Mouse (Mus musculus) testis, postnatal 14 days (tissue): ENCODE measurements around the gene Abhd12.
A peak's percentile ranks its signal among the peaks of the same experiment; 100 is the strongest.

Experiments used
- DNase-seq: peaks from one replicate; pipeline ENCODE4 v3.0.0; 2021; ENCODE audit warnings: low spot score

The Abhd12 gene

GRCm38 (mm10) chr2:150851251-150851650 lies 53.3 kb downstream of the Abhd12 start:
- no peak for DNase-seq

GRCm38 (mm10) chr2:150847436-150847995 lies 57.0 kb downstream of the Abhd12 start:
- DNase-seq: no peak

- DNase-seq: no peak
Observed at GRCm38 (mm10) chr2:150844798-150845197, 59.7 kb downstream of the Abhd12 start.

- no peak for DNase-seq
Observed at GRCm38 (mm10) chr2:150842049-150842461, 62.5 kb downstream of the Abhd12 start.

- DNase-seq: no peak
Observed at GRCm38 (mm10) chr2:150841109-150841508, 63.4 kb downstream of the Abhd12 start.

GRCm38 (mm10) chr2:150839686-150840471 lies 64.7 kb downstream of the Abhd12 start:
- DNase-seq: no peak

GRCm38 (mm10) chr2:150837781-150838180 lies 66.8 kb downstream of the Abhd12 start:
- DNase-seq: no peak

GRCm38 (mm10) chr2:150836906-150837305 lies 67.6 kb downstream of the Abhd12 start:
- DNase-seq: no peak

- DNase-seq: no peak
Observed at GRCm38 (mm10) chr2:150835975-150836374, 68.6 kb downstream of the Abhd12 start.

GRCm38 (mm10) chr2:150834616-150835015 lies 69.9 kb downstream of the Abhd12 start:
- no peak for DNase-seq

GRCm38 (mm10) chr2:150832029-150832428 lies 72.5 kb downstream of the Abhd12 start:
- DNase-seq: no peak

- DNase-seq: no peak
Observed at GRCm38 (mm10) chr2:150830911-150831441, 73.6 kb downstream of the Abhd12 start.

- no peak for DNase-seq
Observed at GRCm38 (mm10) chr2:150830011-150830410, 74.5 kb downstream of the Abhd12 start.

GRCm38 (mm10) chr2:150828654-150829053 lies 75.9 kb downstream of the Abhd12 start:
- DNase-seq: no peak

GRCm38 (mm10) chr2:150828164-150828563 lies 76.4 kb downstream of the Abhd12 start:
- no peak for DNase-seq

- peak; percentile 24 for DNase-seq
Observed at GRCm38 (mm10) chr2:150826426-150826825, 78.1 kb downstream of the Abhd12 start.

- no peak for DNase-seq
Observed at GRCm38 (mm10) chr2:150822987-150823386, 81.6 kb downstream of the Abhd12 start.

- DNase-seq: no peak
Observed at GRCm38 (mm10) chr2:150820720-150821119, 83.8 kb downstream of the Abhd12 start.

- DNase-seq: no peak
Observed at GRCm38 (mm10) chr2:150818742-150819141, 85.8 kb downstream of the Abhd12 start.

- no peak for DNase-seq
Observed at GRCm38 (mm10) chr2:150816676-150817402, 87.7 kb downstream of the Abhd12 start.

GRCm38 (mm10) chr2:150812816-150813215 lies 91.7 kb downstream of the Abhd12 start:
- no peak for DNase-seq

- DNase-seq: no peak
Observed at GRCm38 (mm10) chr2:150810603-150811002, 93.9 kb downstream of the Abhd12 start.

- DNase-seq: no peak
Observed at GRCm38 (mm10) chr2:150808812-150809211, 95.7 kb downstream of the Abhd12 start.
